Mouse (Mus musculus) lung, embryonic 15.5 days (tissue): ENCODE results near the gene Gmpr. TPM values are rescaled to one million over a fixed set of nuclear protein-coding genes. Genes with fewer than 3 reads are reported as not detected.

Experiments used
- ATAC-seq: fragments of 200-750 bp; cut with Nextera tagmentation; 2 replicates; pipeline ENCODE4 v1.8.0; 2017; ENCODE audit warnings: moderate number of reproducible peaks, borderline replicate concordance; ENCODE audit not compliant: low FRiP score, low TSS enrichment; ENCODE audit errors: extremely low read depth
- H3K27ac ChIP-seq: fragments of 300-500 bp; sonication (generic); 2 replicates; pipeline ENCODE4 v1.5.1; 2015; ENCODE audit warnings: moderate library complexity, mild to moderate bottlenecking, inconsistent platforms
- H3K27me3 ChIP-seq: fragments of 300-500 bp; sonication (generic); 2 replicates; pipeline ENCODE4 v1.6.1; 2015; ENCODE audit warnings: inconsistent platforms
- H3K36me3 ChIP-seq: fragments of 300-500 bp; sonication (generic); 2 replicates; pipeline ENCODE4 v1.6.1; 2015; ENCODE audit warnings: inconsistent platforms
- H3K4me1 ChIP-seq: fragments of 300-500 bp; sonication (generic); 2 replicates; pipeline ENCODE4 v1.6.1; 2015; ENCODE audit warnings: inconsistent platforms
- H3K4me2 ChIP-seq: fragments of 300-500 bp; sonication (generic); 2 replicates; pipeline ENCODE4 v1.6.1; 2015; ENCODE audit warnings: inconsistent platforms, mild to moderate bottlenecking, moderate library complexity
- H3K4me3 ChIP-seq: fragments of 300-500 bp; sonication (generic); 2 replicates; pipeline ENCODE4 v1.5.1; 2015; ENCODE audit warnings: mild to moderate bottlenecking, inconsistent platforms
- H3K9ac ChIP-seq: fragments of 300-500 bp; sonication (generic); 2 replicates; pipeline ENCODE4 v1.6.1; 2015; ENCODE audit warnings: inconsistent platforms
- H3K9me3 ChIP-seq: fragments of 300-500 bp; sonication (generic); 2 replicates; pipeline ENCODE4 v1.6.1; 2016; ENCODE audit warnings: inconsistent platforms
- WGBS: fragments of 180-500 bp; shearing (Covaris S2); methylation state at CpG from one replicate; pipeline ENCODE4 v1.1.7; 2015; 5-methylcytosine and 5-hydroxymethylcytosine counted together
- polyA plus RNA-seq: library from polyadenylated mRNA; unstranded; fragments of >200 nt; fragmentation: Nextera tagmentation; extraction: Ambion mirVana; gene quantifications from 2 replicates; pipeline ENCODE4 v1.2.1, GENCODE M21; 2015

The Gmpr gene
- polyA plus RNA-seq, 1 experiment from 2014 or later, result 27.9 TPM

DNA sequence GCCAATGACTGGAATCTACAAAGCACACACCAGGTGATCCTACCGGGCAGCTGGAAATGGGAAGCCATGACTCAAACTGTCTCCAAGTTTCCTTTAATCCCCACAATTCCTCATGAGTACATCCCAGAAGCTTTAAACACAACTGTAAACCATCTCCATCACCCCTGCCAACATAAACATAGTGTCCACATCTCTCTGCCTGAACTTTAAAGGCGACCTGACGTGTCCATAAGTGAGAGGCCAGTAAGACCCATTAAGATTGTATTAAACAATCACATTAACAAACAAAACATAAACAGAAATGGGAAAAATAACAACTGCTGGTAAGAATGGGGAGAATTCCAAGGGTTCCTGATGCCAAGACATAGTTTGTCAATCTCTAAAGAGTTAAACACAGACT lies 72.5 kb downstream of the Gmpr start:
- ATAC-seq, result peak; percentile 62; the same call in 1 of the 2 replicates
- Histone ChIP-seq H3K9ac (no peak overlapping the region), H3K4me3 (no peak overlapping the region), H3K9me3 (no peaks in the 10 kb centered on the region), H3K27me3 (no peaks in the 10 kb centered on the region), H3K4me1 (peaks cover 51% of the 10 kb centered on the region), H3K36me3 (no peaks in the 10 kb centered on the region), H3K4me2 (no peak overlapping the region), H3K27ac (peak overlapping the region; percentile 50; the same call in 1 of the 2 replicates)
- 33% methylated on average over 3 of the region's 3 CpGs for WGBS

DNA sequence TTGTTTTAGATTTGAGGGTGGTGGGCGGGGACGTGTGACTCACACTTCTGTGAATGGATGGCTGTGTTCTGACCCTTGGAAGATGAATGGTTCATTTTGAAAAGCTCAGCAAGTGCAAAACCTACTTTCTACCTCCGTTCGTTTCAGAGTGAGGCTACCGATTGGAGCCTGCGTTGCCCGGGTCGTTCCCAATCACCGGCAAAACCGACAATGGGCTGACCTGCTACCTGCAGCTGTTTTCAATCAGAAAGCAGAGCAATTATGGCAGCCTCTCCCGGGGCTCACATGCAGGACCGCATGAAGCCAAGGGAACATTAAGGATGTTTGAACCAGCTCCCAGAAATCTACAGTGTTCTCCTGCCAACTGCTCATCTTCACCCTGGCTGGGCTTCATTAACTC lies 75.0 kb downstream of the Gmpr start:
- no peak overlapping the region for H3K4me3 ChIP-seq
- 52% methylated on average over 12 of the region's 12 CpGs for WGBS
- H3K4me1 ChIP-seq, result peaks cover 35% of the 10 kb centered on the region
- H3K4me2 ChIP-seq, result no peak overlapping the region
- no peaks in the 10 kb centered on the region for H3K9me3 ChIP-seq
- H3K9ac ChIP-seq, result no peak overlapping the region
- H3K27me3 ChIP-seq, result no peaks in the 10 kb centered on the region
- ATAC-seq, result no peak
- H3K27ac ChIP-seq, result no peak overlapping the region
- no peaks in the 10 kb centered on the region for H3K36me3 ChIP-seq

DNA sequence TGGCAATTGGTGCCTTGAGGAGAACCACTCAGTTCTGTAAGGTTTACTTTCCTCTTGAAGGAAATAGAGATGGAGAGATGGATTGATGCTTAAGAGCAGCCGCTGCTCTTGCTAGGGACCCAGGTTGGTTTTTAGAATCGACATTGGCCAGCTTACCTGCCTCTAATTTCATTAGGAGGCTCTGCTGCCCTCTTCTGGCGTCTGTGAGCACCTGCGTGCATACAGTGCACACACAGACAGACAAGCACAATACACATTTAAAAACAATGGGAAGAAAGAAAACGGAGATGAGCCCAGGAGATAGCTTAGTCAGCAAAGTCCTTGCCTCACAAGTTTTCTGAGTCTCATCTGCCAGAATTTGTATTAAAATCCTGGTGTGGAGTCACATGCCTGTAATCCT lies 75.8 kb downstream of the Gmpr start:
- Histone ChIP-seq H3K27ac (no peak overlapping the region), H3K4me2 (no peak overlapping the region), H3K9me3 (no peaks in the 10 kb centered on the region), H3K27me3 (no peaks in the 10 kb centered on the region), H3K9ac (no peak overlapping the region), H3K36me3 (no peaks in the 10 kb centered on the region), H3K4me3 (no peak overlapping the region), H3K4me1 (peaks cover 29% of the 10 kb centered on the region)
- 81% methylated on average over 5 of the region's 5 CpGs for WGBS
- no peak for ATAC-seq

DNA sequence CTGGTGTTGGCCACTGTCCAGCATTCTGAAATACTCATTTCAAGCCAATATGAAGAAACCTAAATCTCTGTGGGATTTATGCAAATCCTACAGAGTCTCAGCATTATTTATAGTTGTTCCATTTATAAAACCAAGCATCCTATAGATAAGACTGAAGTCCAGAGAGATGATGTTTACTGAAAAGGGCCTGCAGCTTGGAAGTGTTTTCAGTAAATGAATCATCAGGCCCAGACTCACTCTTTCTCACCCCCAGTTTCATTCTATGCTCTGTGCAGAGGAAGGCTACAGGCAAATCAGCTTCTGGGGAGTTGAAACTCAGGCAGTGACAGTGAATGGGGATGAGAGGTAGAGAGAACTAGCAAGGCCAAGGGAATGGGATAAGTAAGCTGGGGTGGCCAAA lies 83.7 kb downstream of the Gmpr start:
- Histone ChIP-seq H3K9me3 (no peaks in the 10 kb centered on the region), H3K27ac (no peak overlapping the region), H3K4me1 (peaks cover 6% of the 10 kb centered on the region; the same call in 1 of the 2 replicates), H3K4me3 (no peak overlapping the region), H3K36me3 (no peaks in the 10 kb centered on the region), H3K27me3 (no peaks in the 10 kb centered on the region), H3K4me2 (no peak overlapping the region), H3K9ac (no peak overlapping the region)
- no peak for ATAC-seq

DNA sequence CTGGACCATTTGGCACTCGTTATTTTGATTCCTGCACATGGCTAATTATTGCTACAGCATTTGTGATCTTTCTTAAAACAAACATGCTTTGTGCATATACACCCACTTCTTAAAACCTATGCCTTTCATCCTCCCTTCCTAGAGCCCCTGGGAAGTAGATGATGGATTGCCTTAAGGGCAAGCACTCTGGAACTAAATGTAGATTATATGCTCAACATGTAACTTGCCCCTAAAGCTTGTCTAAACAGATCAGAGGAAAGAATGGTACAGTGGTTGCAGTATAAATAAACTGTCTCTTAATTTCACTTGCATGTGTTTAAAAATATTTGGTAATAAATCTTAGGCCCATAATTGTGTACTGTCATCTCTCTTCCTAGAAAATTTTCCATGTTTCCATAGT lies 86.7 kb downstream of the Gmpr start:
- Histone ChIP-seq H3K36me3 (no peaks in the 10 kb centered on the region), H3K27ac (no peak overlapping the region), H3K27me3 (no peaks in the 10 kb centered on the region), H3K4me3 (no peak overlapping the region), H3K9me3 (no peaks in the 10 kb centered on the region), H3K9ac (no peak overlapping the region), H3K4me2 (no peak overlapping the region), H3K4me1 (peaks cover 6% of the 10 kb centered on the region; the same call in 1 of the 2 replicates)
- 18% methylated on average over 1 of the region's 1 CpGs for WGBS
- ATAC-seq, result peak; percentile 46; the same call in 1 of the 2 replicates

DNA sequence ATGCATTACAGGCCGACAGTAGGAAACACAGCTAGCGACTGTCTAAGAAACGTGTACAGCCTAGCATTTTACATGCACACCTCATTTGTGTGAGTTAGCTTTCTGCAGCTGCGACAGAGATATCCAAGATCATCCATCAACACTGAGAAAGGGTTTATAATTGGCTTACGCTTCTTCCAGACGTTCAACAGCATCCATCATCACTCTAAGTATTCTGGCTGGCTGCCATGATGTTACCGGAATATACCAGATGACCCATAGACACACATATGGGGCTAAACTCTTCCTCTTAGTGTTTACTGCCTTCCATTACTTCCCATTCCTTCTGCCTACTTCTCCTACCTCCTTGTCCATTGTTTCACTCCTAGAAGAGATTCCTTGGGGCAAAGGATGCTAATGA lies 88.2 kb downstream of the Gmpr start:
- no peak for ATAC-seq
- H3K27me3 ChIP-seq, result no peaks in the 10 kb centered on the region
- H3K4me3 ChIP-seq, result no peak overlapping the region
- 32% methylated on average over 7 of the region's 7 CpGs for WGBS
- peaks cover 6% of the 10 kb centered on the region; the same call in 1 of the 2 replicates for H3K4me1 ChIP-seq
- no peaks in the 10 kb centered on the region for H3K9me3 ChIP-seq
- no peak overlapping the region for H3K4me2 ChIP-seq
- no peak overlapping the region for H3K9ac ChIP-seq
- no peak overlapping the region for H3K27ac ChIP-seq
- H3K36me3 ChIP-seq, result no peaks in the 10 kb centered on the region

DNA sequence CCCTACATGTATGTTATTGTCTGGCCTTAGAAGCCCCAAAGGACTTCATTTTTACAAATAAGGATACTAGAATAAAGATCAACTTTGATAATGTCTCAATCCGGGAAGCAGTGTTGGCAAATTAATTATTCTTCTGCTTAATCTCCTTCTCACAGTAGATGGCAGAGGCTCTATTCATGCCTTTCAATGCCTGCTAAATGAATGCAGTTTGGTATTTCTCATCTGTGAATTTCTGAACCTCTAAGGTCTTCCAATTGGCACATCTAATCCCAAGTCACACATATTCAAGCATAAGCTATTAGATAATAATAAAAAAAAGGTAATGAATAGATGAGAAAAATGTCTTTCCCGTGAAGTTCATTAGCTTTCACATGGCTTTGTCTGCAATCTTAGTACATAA lies 92.6 kb downstream of the Gmpr start:
- Histone ChIP-seq H3K27me3 (no peaks in the 10 kb centered on the region), H3K4me1 (peaks cover 3% of the 10 kb centered on the region; the same call in 1 of the 2 replicates), H3K9ac (no peak overlapping the region), H3K4me2 (no peak overlapping the region), H3K36me3 (no peaks in the 10 kb centered on the region), H3K27ac (no peak overlapping the region), H3K9me3 (no peaks in the 10 kb centered on the region), H3K4me3 (no peak overlapping the region)
- no peak for ATAC-seq
- WGBS, result 88% methylated on average over 2 of the region's 2 CpGs

DNA sequence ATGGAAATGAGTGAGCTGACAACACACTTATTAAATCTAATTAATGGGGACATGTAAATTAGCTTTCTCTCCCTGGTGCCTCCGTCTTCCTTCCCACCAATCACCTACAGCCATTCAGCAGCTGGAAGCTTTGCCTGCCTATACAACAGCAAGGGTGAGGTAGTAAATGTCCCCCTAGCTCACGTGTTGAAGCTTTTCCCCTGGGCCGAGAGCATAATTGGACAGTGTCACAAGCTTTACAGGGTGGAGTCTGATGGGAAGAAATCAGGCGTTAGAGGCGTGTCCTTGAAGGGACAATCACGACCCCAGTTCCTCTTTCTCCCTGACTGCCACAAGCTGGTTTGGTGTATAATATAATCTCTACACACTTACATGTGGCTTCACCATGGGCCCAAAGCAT lies 93.2 kb downstream of the Gmpr start:
- Histone ChIP-seq H3K4me3 (no peak overlapping the region), H3K27ac (no peak overlapping the region), H3K9me3 (no peaks in the 10 kb centered on the region), H3K4me2 (no peak overlapping the region), H3K9ac (no peak overlapping the region), H3K27me3 (no peaks in the 10 kb centered on the region), H3K4me1 (peaks cover 3% of the 10 kb centered on the region; the same call in 1 of the 2 replicates), H3K36me3 (no peaks in the 10 kb centered on the region)
- ATAC-seq, result no peak
- WGBS, result 69% methylated on average over 6 of the region's 6 CpGs

Other genes starting within 250 kb of the Gmpr start
- 7.1 and 8.0 TPM in 2 replicates for gene Mylip, start 117.7 kb upstream of the Gmpr start, polyA plus RNA-seq